12 mouse cellular contexts compared by ENCODE assay signal in genomic region chr17:23543325-23543724, GRCm38 (mm10). TPM values are rescaled to one million over a fixed set of nuclear protein-coding genes. Genes with fewer than 3 reads are reported as not detected.
DNase-seq lines count a peak whose midpoint lies in the region; ATAC-seq and TF ChIP-seq lines count a peak whose summit lies in the region.
"Had no signal": no experiment of that assay in that cellular context is flagged by ENCODE, and none has a peak within 500 bp of the region (broad histone marks: within the 10 kb centered on the region; RNA-seq: fewer than 3 reads in every experiment).

No protein-coding gene starts in this region.

- no peak for TF ChIP-seq POLR2A in cerebellum, adult 2 months (IDR thresholded peaks at IDR 0.05; ENCODE audit: borderline replicate concordance, insufficient read depth, low read length)

- no peak overlapping the region for H3K4me2 ChIP-seq in heart, postnatal 0 days (ENCODE audit: low read depth, low read length)
- H3K4me2 ChIP-seq in lung, embryonic 16.5 days (ENCODE audit: low read depth, low read length): peak overlapping the region; percentile 39

- no peak for TF ChIP-seq EP300 in heart, postnatal 0 days (IDR thresholded peaks at IDR 0.05; ENCODE audit: low read depth)

- ATAC-seq in heart, postnatal 0 days (ENCODE audit: insufficient read depth, low read depth): no peak
- ATAC-seq in lung, embryonic 16.5 days (ENCODE audit: low read depth): peak; percentile 39; the same call in 1 of the 2 replicates

- WGBS in heart, postnatal 0 days: 43% methylated on average over 5 of the region's 5 CpGs
- WGBS in lung, embryonic 16.5 days: 27% methylated on average over 5 of the region's 5 CpGs
- WGBS in cerebellum, adult 2 months: 70% methylated on average over 5 of the region's 5 CpGs

- H3K4me3 ChIP-seq in heart, postnatal 0 days (ENCODE audit: low read depth, low read length): no peak overlapping the region
- peak overlapping the region; percentile 20 for H3K4me3 ChIP-seq in lung, embryonic 16.5 days (ENCODE audit: low read length)
- no peak overlapping the region for H3K4me3 ChIP-seq in cerebellum, adult 2 months (replicated peaks; ENCODE audit: insufficient read depth, low read depth, low read length)

- H3K27ac ChIP-seq in heart, postnatal 0 days (ENCODE audit: low read depth): 0 out of 2 replicates have a peak overlapping the region, but pooled peaks have one; percentile 50
- H3K27ac ChIP-seq in lung, embryonic 16.5 days (ENCODE audit: low read length): peak overlapping the region; percentile 63
- H3K27ac ChIP-seq in cerebellum, adult 2 months (ENCODE audit: insufficient read depth, low read length): no peak overlapping the region

- H3K27me3 ChIP-seq in heart, postnatal 0 days (ENCODE audit: control insufficient read depth, insufficient read depth, low read length): peaks cover 9% of the 10 kb centered on the region
- H3K27me3 ChIP-seq in lung, embryonic 16.5 days (ENCODE audit: control insufficient read depth, insufficient read depth, low read depth, low read length): peaks cover 6% of the 10 kb centered on the region
- H3K27me3 ChIP-seq in cerebellum, adult 2 months (ENCODE audit: control insufficient read depth, insufficient read depth, low read length): no peaks in the 10 kb centered on the region; the same call in 1 of the 2 replicates

- DNase-seq in heart, postnatal 0 days (ENCODE audit: low spot score): no peak
- DNase-seq in heart, postnatal 14 days: no peak
- DNase-seq in urinary bladder, postnatal 25 days (ENCODE audit: low spot score): peak; percentile 15
- no peak for DNase-seq in urinary bladder, postnatal 4 days (ENCODE audit: low spot score in 2 of 2)
- no peak for DNase-seq in cerebellum, adult 2 months
- DNase-seq in gastrocnemius, postnatal 25 days: no peak
- DNase-seq in left cerebral cortex, postnatal 25 days (ENCODE audit: low spot score in 2 of 2): no peak
- DNase-seq: adrenal gland, postnatal 10 days; cerebellum, adult 8-10 months; thymus, adult 2 months had no signal

- peaks cover 5% of the 10 kb centered on the region; the same call in 1 of the 2 replicates for H3K4me1 ChIP-seq in heart, postnatal 0 days (ENCODE audit: control insufficient read depth, insufficient read depth)
- H3K4me1 ChIP-seq in lung, embryonic 16.5 days (replicated peaks; ENCODE audit: control insufficient read depth, insufficient read depth, low read length): peaks cover 16% of the 10 kb centered on the region
- no peaks in the 10 kb centered on the region; the same call in 1 of the 2 replicates for H3K4me1 ChIP-seq in cerebellum, adult 2 months (ENCODE audit: control insufficient read depth, insufficient read depth, low read length)

- H3K36me3 ChIP-seq in heart, postnatal 0 days (replicated peaks; ENCODE audit: control insufficient read depth, insufficient read depth, low read length): no peaks in the 10 kb centered on the region
- no peaks in the 10 kb centered on the region for H3K36me3 ChIP-seq in lung, embryonic 16.5 days (ENCODE audit: control insufficient read depth, insufficient read depth, low read length)

- intact Hi-C loops in heart, postnatal 14 days (cut with DNase I): no loop called here
- intact Hi-C loops in left cerebral cortex, postnatal 25 days (cut with DNase I): no loop called here

- H3K9ac ChIP-seq in heart, postnatal 0 days (replicated peaks; ENCODE audit: low read depth, low read length): no peak overlapping the region
- H3K9ac ChIP-seq in lung, embryonic 16.5 days (ENCODE audit: low read length): peak overlapping the region; percentile 41; the same call in 1 of the 2 replicates

- no peak for TF ChIP-seq CTCF in heart, postnatal 0 days (IDR thresholded peaks at IDR 0.05; ENCODE audit: low read depth)
- no peak for TF ChIP-seq CTCF in cerebellum, adult 2 months (IDR thresholded peaks at IDR 0.05; ENCODE audit: borderline replicate concordance, insufficient read depth, low read depth, low read length)

- H3K9me3 ChIP-seq in heart, postnatal 0 days (replicated peaks; ENCODE audit: control insufficient read depth, low read length): no peaks in the 10 kb centered on the region
- no peaks in the 10 kb centered on the region for H3K9me3 ChIP-seq in lung, embryonic 16.5 days (ENCODE audit: control insufficient read depth, low read length)

RNA-seq across cellular contexts. Expression of gene Zfp213, which starts 20.7 kb away (rescaled TPM):
- 12.6 and 21.4 TPM in 2 replicates for total RNA-seq in heart, postnatal 0 days (2014; rRNA removed; ENCODE audit: low replicate concordance)
- polyA plus RNA-seq in heart, postnatal 0 days (2015; fragmentation: Nextera tagmentation; extraction: Ambion mirVana): 9.6 and 9.8 TPM in 2 replicates
- 1 to 10 TPM; 4.9 to 5.8 TPM for total RNA-seq in heart, postnatal 14 days (2021)
- polyA plus RNA-seq in lung, embryonic 16.5 days (2015; fragmentation: Nextera tagmentation; extraction: Ambion mirVana): 17.4 and 21.7 TPM in 2 replicates
- polyA plus RNA-seq in cerebellum, adult 2 months (2012; rRNA removed): 9.2 and 9.5 TPM in 2 replicates
- 1 to 10 TPM; 1.9 to 2.4 TPM for total RNA-seq in gastrocnemius, postnatal 25 days (2021)
- total RNA-seq in left cerebral cortex, postnatal 25 days (2021): 1 to 10 TPM; 6.5 to 7.0 TPM

RNA-seq across cellular contexts. Expression of gene Zfp13, which starts 56.0 kb away (rescaled TPM):
- 17.9 and 18.5 TPM in 2 replicates for total RNA-seq in heart, postnatal 0 days (2014; rRNA removed; ENCODE audit: low replicate concordance)
- polyA plus RNA-seq in heart, postnatal 0 days (2015; fragmentation: Nextera tagmentation; extraction: Ambion mirVana): 5.3 and 6.4 TPM in 2 replicates
- 1 to 10 TPM; 4.3 to 5.0 TPM for total RNA-seq in heart, postnatal 14 days (2021)
- polyA plus RNA-seq in lung, embryonic 16.5 days (2015; fragmentation: Nextera tagmentation; extraction: Ambion mirVana): 12.9 TPM in 2 replicates
- polyA plus RNA-seq in cerebellum, adult 2 months (2012; rRNA removed): 25.6 and 27.2 TPM in 2 replicates
- total RNA-seq in gastrocnemius, postnatal 25 days (2021): 1 to 10 TPM; 2.0 to 2.1 TPM
- total RNA-seq in left cerebral cortex, postnatal 25 days (2021): 10 to 100 TPM; 23.7 to 25.3 TPM

RNA-seq across cellular contexts. Expression of gene Zscan10, which starts 57.3 kb away (rescaled TPM):
- total RNA-seq in heart, postnatal 0 days (2014; rRNA removed; ENCODE audit: low replicate concordance): not detected in 2 replicates
- not detected in 2 replicates for polyA plus RNA-seq in heart, postnatal 0 days (2015; fragmentation: Nextera tagmentation; extraction: Ambion mirVana)
- not detected for total RNA-seq in heart, postnatal 14 days (2021)
- polyA plus RNA-seq in lung, embryonic 16.5 days (2015; fragmentation: Nextera tagmentation; extraction: Ambion mirVana): 0.26 and 0.36 TPM in 2 replicates
- 0.13 and 0.16 TPM in 2 replicates for polyA plus RNA-seq in cerebellum, adult 2 months (2012; rRNA removed)
- total RNA-seq in gastrocnemius, postnatal 25 days (2021): not detected
- total RNA-seq in left cerebral cortex, postnatal 25 days (2021): not detected
- total RNA-seq: adrenal gland, postnatal 10 days; liver, adult 2 months had no signal
- polyA plus RNA-seq: liver, adult 2 months had no signal
